In genomic region chr10:91236844-91237243, GRCm38 (mm10) we compare ENCODE assay signal across 8 mouse cellular contexts. TPM values are rescaled to one million over a fixed set of nuclear protein-coding genes. Genes with fewer than 3 reads are reported as not detected.
A peak's percentile ranks its signal among the peaks of the same experiment; 100 is the strongest.
DNase-seq lines count a peak whose midpoint lies in the region; ATAC-seq and TF ChIP-seq lines count a peak whose summit lies in the region.

No protein-coding gene starts in this region.

- intact Hi-C loops in heart, adult 2 months (cut with DNase I): loop anchor here (2.0 to 5.0 kb wide), 2 partner anchors 55 to 68 kb away; partner anchors contain the start of gene Tmpo

- no peak overlapping the region for H3K4me2 ChIP-seq in forebrain, embryonic 12.5 days
- no peak overlapping the region for H3K4me2 ChIP-seq in kidney, postnatal 0 days (ENCODE audit: low read length)
- no peak overlapping the region for H3K4me2 ChIP-seq in midbrain, postnatal 0 days (ENCODE audit: low read depth, low read length, poor library complexity, severe bottlenecking)

- H3K27ac ChIP-seq in forebrain, embryonic 10.5 days: peak overlapping the region; percentile 72; the same call in 1 of the 2 replicates
- H3K27ac ChIP-seq in forebrain, embryonic 12.5 days: no peak overlapping the region
- H3K27ac ChIP-seq in heart, adult 2 months: peak overlapping the region; percentile 30; the same call in 1 of the 2 replicates
- H3K27ac ChIP-seq in kidney, postnatal 0 days: peak overlapping the region; percentile 54; the same call in 1 of the 2 replicates
- H3K27ac ChIP-seq in midbrain, postnatal 0 days (ENCODE audit: low read depth, low read length): no peak overlapping the region

- no peaks in the 10 kb centered on the region for H3K79me2 ChIP-seq in heart, adult 2 months (replicated peaks; ENCODE audit: control insufficient read depth, insufficient read depth, low read length)

- 39% methylated on average over 7 of the region's 7 CpGs for WGBS in forebrain, embryonic 10.5 days
- 35% methylated on average over 7 of the region's 7 CpGs for WGBS in forebrain, embryonic 12.5 days
- 4% methylated on average over 7 of the region's 7 CpGs for WGBS in heart, adult 2 months
- WGBS in kidney, postnatal 0 days: 14% methylated on average over 7 of the region's 7 CpGs
- 20% methylated on average over 7 of the region's 7 CpGs for WGBS in midbrain, postnatal 0 days

- H3K9me3 ChIP-seq in forebrain, embryonic 10.5 days: no peaks in the 10 kb centered on the region
- H3K9me3 ChIP-seq in forebrain, embryonic 12.5 days: no peaks in the 10 kb centered on the region
- no peaks in the 10 kb centered on the region for H3K9me3 ChIP-seq in kidney, postnatal 0 days (replicated peaks; ENCODE audit: low read length)
- no peaks in the 10 kb centered on the region for H3K9me3 ChIP-seq in midbrain, postnatal 0 days (ENCODE audit: low read length)

- H3K4me3 ChIP-seq in forebrain, embryonic 10.5 days: no peak overlapping the region
- no peak overlapping the region for H3K4me3 ChIP-seq in forebrain, embryonic 12.5 days (replicated peaks)
- no peak overlapping the region for H3K4me3 ChIP-seq in heart, adult 2 months
- H3K4me3 ChIP-seq in kidney, postnatal 0 days (replicated peaks; ENCODE audit: low read depth, low read length): no peak overlapping the region
- H3K4me3 ChIP-seq in midbrain, postnatal 0 days (ENCODE audit: low read depth, low read length): no peak overlapping the region

- TF ChIP-seq EP300 in heart, adult 2 months (IDR thresholded peaks at IDR 0.05; ENCODE audit: insufficient read depth, low read depth, low read length): 0 out of 2 replicates have a peak, but pooled peaks have one; percentile 41

- DNase-seq in forebrain, embryonic 10.5 days (ENCODE audit: extremely low spot score, low spot score): no peak
- DNase-seq in ES-CJ7 (ENCODE audit: low read depth, low spot score): peak; percentile 60
- peak; percentile 8 to 14 for DNase-seq in cerebellum, postnatal 36 days
- DNase-seq in heart, adult 2 months: peak in 1 of 2 experiments; percentile 58
- peak; percentile 92 for DNase-seq in kidney, postnatal 0 days (ENCODE audit: low spot score)
- DNase-seq in midbrain, postnatal 0 days (ENCODE audit: low spot score): peak; percentile 77
- DNase-seq in thymus, postnatal 0 days (ENCODE audit: low spot score): no peak

- ATAC-seq in forebrain, embryonic 12.5 days (ENCODE audit: low FRiP score): no peak
- 0 out of 2 replicates have a peak, but pooled peaks have one; percentile 34 for ATAC-seq in kidney, postnatal 0 days (replicated peaks; ENCODE audit: low FRiP score, low read depth)
- ATAC-seq in midbrain, postnatal 0 days (ENCODE audit: low FRiP score): no peak

- H3K4me1 ChIP-seq in forebrain, embryonic 10.5 days: peaks cover 25% of the 10 kb centered on the region
- peaks cover 10% of the 10 kb centered on the region; the same call in 1 of the 2 replicates for H3K4me1 ChIP-seq in forebrain, embryonic 12.5 days
- peaks cover 15% of the 10 kb centered on the region for H3K4me1 ChIP-seq in heart, adult 2 months (ENCODE audit: control insufficient read depth, insufficient read depth, low read length)
- H3K4me1 ChIP-seq in kidney, postnatal 0 days (replicated peaks; ENCODE audit: insufficient read depth, low read length): peaks cover 8% of the 10 kb centered on the region
- peaks cover 4% of the 10 kb centered on the region; the same call in 1 of the 2 replicates for H3K4me1 ChIP-seq in midbrain, postnatal 0 days (ENCODE audit: insufficient read depth, low read length)

- TF ChIP-seq POLR2A in heart, adult 2 months (IDR thresholded peaks at IDR 0.05; ENCODE audit: insufficient read depth, low read depth, low read length): no peak

- H3K9ac ChIP-seq in forebrain, embryonic 12.5 days: no peak overlapping the region
- H3K9ac ChIP-seq in heart, adult 2 months (ENCODE audit: low read depth, low read length): no peak overlapping the region
- no peak overlapping the region for H3K9ac ChIP-seq in kidney, postnatal 0 days (ENCODE audit: low read depth, low read length)
- H3K9ac ChIP-seq in midbrain, postnatal 0 days (replicated peaks; ENCODE audit: low read length, poor library complexity, severe bottlenecking): no peak overlapping the region

- H3K36me3 ChIP-seq in forebrain, embryonic 10.5 days (replicated peaks): no peaks in the 10 kb centered on the region
- H3K36me3 ChIP-seq in forebrain, embryonic 12.5 days (replicated peaks): no peaks in the 10 kb centered on the region
- H3K36me3 ChIP-seq in heart, adult 2 months (ENCODE audit: control insufficient read depth, insufficient read depth, low read length): peaks cover 7% of the 10 kb centered on the region
- H3K36me3 ChIP-seq in kidney, postnatal 0 days (ENCODE audit: insufficient read depth, low read length): no peaks in the 10 kb centered on the region
- no peaks in the 10 kb centered on the region for H3K36me3 ChIP-seq in midbrain, postnatal 0 days (ENCODE audit: insufficient read depth, low read length)

- peak; percentile 79 for TF ChIP-seq CTCF in heart, adult 2 months (IDR thresholded peaks at IDR 0.05)
- peak; percentile 80 for TF ChIP-seq CTCF in kidney, postnatal 0 days (IDR thresholded peaks at IDR 0.05; ENCODE audit: low read depth)
- TF ChIP-seq CTCF in midbrain, postnatal 0 days (IDR thresholded peaks at IDR 0.05): peak; percentile 78

- no peaks in the 10 kb centered on the region for H3K27me3 ChIP-seq in forebrain, embryonic 10.5 days (ENCODE audit: poor library complexity, severe bottlenecking)
- H3K27me3 ChIP-seq in forebrain, embryonic 12.5 days: no peaks in the 10 kb centered on the region
- no peaks in the 10 kb centered on the region for H3K27me3 ChIP-seq in heart, adult 2 months (ENCODE audit: control insufficient read depth, insufficient read depth, low read length)
- no peaks in the 10 kb centered on the region for H3K27me3 ChIP-seq in kidney, postnatal 0 days (ENCODE audit: insufficient read depth, low read length)
- no peaks in the 10 kb centered on the region for H3K27me3 ChIP-seq in midbrain, postnatal 0 days (ENCODE audit: insufficient read depth, low read length)

RNA-seq across cellular contexts. Expression of gene Tmpo, which starts 55.7 kb away (rescaled TPM):
- 261 and 275 TPM in 2 replicates for polyA plus RNA-seq in forebrain, embryonic 10.5 days (2016; fragmentation: Nextera tagmentation; extraction: Ambion mirVana)
- polyA plus RNA-seq in forebrain, embryonic 12.5 days (2016; fragmentation: Nextera tagmentation; extraction: Ambion mirVana): 426 and 438 TPM in 2 replicates
- total RNA-seq in heart, adult 2 months (2021): 10 to 100 TPM; 39.8 to 40.1 TPM
- polyA plus RNA-seq in heart, adult 2 months (2012; rRNA removed): 13.9 and 26.2 TPM in 2 replicates
- 156 and 160 TPM in 2 replicates for polyA plus RNA-seq in kidney, postnatal 0 days (2015; fragmentation: Nextera tagmentation; extraction: Ambion mirVana)
- 102 and 116 TPM in 2 replicates for total RNA-seq in midbrain, postnatal 0 days (2014; rRNA removed)
- 44.6 and 54.8 TPM in 2 replicates for polyA plus RNA-seq in midbrain, postnatal 0 days (2015; fragmentation: Nextera tagmentation; extraction: Ambion mirVana)
- 234 and 263 TPM in 2 replicates for polyA plus RNA-seq in thymus, postnatal 0 days (2015; fragmentation: Nextera tagmentation; extraction: Ambion mirVana)

Comparison
In these comparisons a context has a peak if more than half of its experiments do, and no peak if none do; other contexts are left out.
1. H3K27ac ChIP-seq: peak in forebrain, embryonic 10.5 days (single experiment), heart, adult 2 months (single experiment) and kidney, postnatal 0 days (single experiment); none in forebrain, embryonic 12.5 days (single experiment) and midbrain, postnatal 0 days (single experiment).
2. DNase-seq: peak in ES-CJ7 (single experiment), cerebellum, postnatal 36 days (2 of 2), kidney, postnatal 0 days (single experiment) and midbrain, postnatal 0 days (single experiment); none in forebrain, embryonic 10.5 days (single experiment) and thymus, postnatal 0 days (single experiment).
3. Peak in every context shown above with its lines, with median percentiles within 50 percentile points of each other: CTCF ChIP-seq.